Mouse (Mus musculus): ENCODE measurements at regions not wholly inside any gene's neighbourhood (a gene's known extent, or its start where the extent isn't known, plus 50 kb on each side); places are given as distances from the start of the nearest gene placed in this dataset.

GRCm38 (mm10) chr9:27242325-27242724 is 56.7 kb upstream of the Igsf9b start:
- no peak for DNase-seq (ENCODE audit: low spot score in 2 of 2)

GRCm38 (mm10) chr9:27240926-27241325 is 58.1 kb upstream of the Igsf9b start:
- DNase-seq (ENCODE audit: low spot score in 2 of 2) = no peak

GRCm38 (mm10) chr9:27240491-27240890 is 58.5 kb upstream of the Igsf9b start:
- DNase-seq (ENCODE audit: low spot score in 2 of 2) = no peak

- no peak for DNase-seq (ENCODE audit: low spot score in 2 of 2)
Measured at GRCm38 (mm10) chr9:27232692-27233091, 66.3 kb upstream of the Igsf9b start.

- no peak for DNase-seq (ENCODE audit: low spot score in 2 of 2)
Measured at GRCm38 (mm10) chr9:27227458-27227857, 71.5 kb upstream of the Igsf9b start.

GRCm38 (mm10) chr9:27221183-27221582 is 66.0 kb upstream of the Jam3 start:
- peak; percentile 28 to 29 for DNase-seq (ENCODE audit: low spot score in 2 of 2)

GRCm38 (mm10) chr9:27216024-27216423 is 60.8 kb upstream of the Jam3 start:
- no peak for DNase-seq (ENCODE audit: low spot score in 2 of 2)

- DNase-seq (ENCODE audit: low spot score in 2 of 2) = no peak
Measured at GRCm38 (mm10) chr9:27214023-27214422, 58.8 kb upstream of the Jam3 start.

- DNase-seq (ENCODE audit: low spot score in 2 of 2) = no peak
Measured at GRCm38 (mm10) chr9:27208840-27209239, 53.6 kb upstream of the Jam3 start.
